Mouse (Mus musculus): Measurements from ENCODE around the gene Gse1. TPM values are rescaled to one million over a fixed set of nuclear protein-coding genes. Genes with fewer than 3 reads are reported as not detected.

Gse1 gene
- polyA plus RNA-seq, 1 experiment from 2014 or later, result 6.7 TPM

DNA sequence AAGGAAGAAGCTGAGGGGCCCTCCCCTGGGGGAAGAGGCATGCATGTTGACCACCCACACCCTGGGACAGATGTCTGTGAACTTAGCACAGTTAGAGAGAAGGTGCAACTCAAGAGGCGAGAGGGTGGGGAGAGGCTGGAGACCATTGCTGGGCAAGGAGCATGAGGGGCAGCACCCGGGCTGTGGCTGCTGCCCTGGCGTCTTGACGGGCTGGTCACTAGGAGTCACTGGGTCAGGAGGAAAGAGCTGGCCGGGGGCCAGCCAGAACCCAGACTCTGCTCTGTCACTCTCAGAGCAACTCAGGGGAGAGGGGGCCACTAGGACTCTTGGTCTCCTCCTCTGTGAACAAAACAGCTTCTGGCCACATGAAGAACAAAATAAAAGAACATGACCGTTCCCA lies 38.8 kb upstream of the Gse1 start:
- no peaks in the 10 kb centered on the region; the same call in 1 of the 2 replicates for H3K9me3 ChIP-seq (ENCODE audit: low read length)
- WGBS, result 65% methylated on average over 6 of the region's 6 CpGs
- peaks cover 56% of the 10 kb centered on the region for H3K4me1 ChIP-seq (ENCODE audit: insufficient read depth, low read length)
- no peak overlapping the region for H3K27ac ChIP-seq (ENCODE audit: low read length)
- no peaks in the 10 kb centered on the region for H3K36me3 ChIP-seq (ENCODE audit: insufficient read depth, low read length)
- H3K27me3 ChIP-seq (ENCODE audit: insufficient read depth, low read length), result no peaks in the 10 kb centered on the region
- ATAC-seq (ENCODE audit: low FRiP score, low TSS enrichment), result no peak
- H3K9ac ChIP-seq (replicated peaks; ENCODE audit: low read length), result no peak overlapping the region; the same call in 1 of the 2 replicates
- H3K4me2 ChIP-seq (replicated peaks; ENCODE audit: low read depth, low read length), result no peak overlapping the region
- H3K4me3 ChIP-seq (ENCODE audit: low read length), result no peak overlapping the region

DNA sequence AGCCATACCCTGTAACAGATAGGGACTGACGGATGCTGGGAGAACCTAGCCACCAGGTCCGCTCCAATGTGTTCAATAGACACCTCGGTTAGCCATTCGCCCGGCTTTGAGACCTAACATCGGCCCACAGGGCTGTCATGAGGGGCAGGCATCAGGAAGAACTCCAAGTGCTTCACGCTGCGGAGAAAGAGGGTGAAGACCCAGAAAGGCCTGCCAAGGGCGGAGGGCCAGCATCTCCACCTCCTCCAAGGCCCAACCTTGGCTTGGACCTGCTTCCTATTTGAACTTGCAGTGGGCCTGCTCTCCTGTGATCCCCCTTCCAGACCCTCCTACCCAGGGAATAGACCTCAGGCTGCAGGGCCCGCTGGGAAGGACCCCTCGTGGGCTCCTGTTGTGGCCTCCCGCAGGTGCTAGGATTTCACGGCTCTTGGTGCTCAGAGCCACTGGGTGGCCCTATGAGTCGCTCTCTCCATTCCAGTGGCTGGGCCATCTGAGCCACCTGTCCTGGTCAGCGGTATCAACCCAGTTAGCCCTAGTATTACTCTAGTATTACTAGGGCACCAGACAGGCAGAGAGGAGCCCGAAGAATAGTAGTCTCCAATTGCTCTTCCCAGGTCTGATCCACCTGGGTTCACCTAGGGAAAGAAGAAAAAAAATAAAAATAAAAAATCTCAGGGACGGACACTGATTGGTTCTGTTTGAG lies 38.0 kb upstream of the Gse1 start:
- WGBS, result 80% methylated on average over 17 of the region's 17 CpGs
- H3K9me3 ChIP-seq (ENCODE audit: low read length), result no peaks in the 10 kb centered on the region; the same call in 1 of the 2 replicates
- H3K4me3 ChIP-seq (ENCODE audit: low read length), result no peak overlapping the region
- H3K27ac ChIP-seq (ENCODE audit: low read length), result peak overlapping the region; percentile 23; the same call in 1 of the 2 replicates
- no peak overlapping the region for H3K4me2 ChIP-seq (replicated peaks; ENCODE audit: low read depth, low read length)
- no peak for ATAC-seq (ENCODE audit: low FRiP score, low TSS enrichment)
- no peaks in the 10 kb centered on the region for H3K27me3 ChIP-seq (ENCODE audit: insufficient read depth, low read length)
- peaks cover 48% of the 10 kb centered on the region for H3K4me1 ChIP-seq (ENCODE audit: insufficient read depth, low read length)
- H3K36me3 ChIP-seq (ENCODE audit: insufficient read depth, low read length), result no peaks in the 10 kb centered on the region
- no peak overlapping the region for H3K9ac ChIP-seq (replicated peaks; ENCODE audit: low read length)

DNA sequence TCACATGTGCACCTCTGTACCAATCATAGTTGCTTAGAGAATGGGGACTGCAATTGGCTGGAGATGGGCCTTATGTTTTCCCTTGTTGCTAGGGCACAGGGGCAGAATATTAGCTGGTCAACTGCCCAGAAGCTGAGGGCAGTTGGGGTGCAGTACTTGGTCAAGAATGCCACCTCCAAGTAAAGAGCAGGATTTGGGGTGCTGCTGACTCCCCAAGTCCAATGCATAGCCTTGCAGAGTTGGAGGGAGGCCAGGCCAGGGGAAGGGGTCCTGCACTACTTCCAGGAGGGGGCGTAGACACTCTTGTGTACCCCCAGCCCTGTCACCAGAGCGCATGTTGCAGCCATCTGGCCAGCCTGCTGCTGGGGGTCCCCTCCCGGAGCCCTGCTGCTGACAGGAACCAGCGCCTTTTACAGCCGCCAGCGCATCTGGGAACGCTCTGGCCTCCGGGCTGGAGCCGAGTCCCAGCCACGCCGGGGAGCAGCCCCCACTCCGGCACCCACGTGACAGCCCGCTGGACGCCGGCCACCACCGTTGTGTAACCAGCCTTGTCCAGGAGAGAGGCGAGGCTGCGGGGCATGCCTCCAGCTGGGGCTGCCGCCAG lies 37.3 kb upstream of the Gse1 start:
- peak; percentile 94 for ATAC-seq (ENCODE audit: low FRiP score, low TSS enrichment)
- H3K4me3 ChIP-seq (ENCODE audit: low read length), result peak overlapping the region; percentile 27
- peak overlapping the region; percentile 52 for H3K9ac ChIP-seq (replicated peaks; ENCODE audit: low read length)
- H3K4me2 ChIP-seq (replicated peaks; ENCODE audit: low read depth, low read length), result peak overlapping the region; percentile 50
- H3K4me1 ChIP-seq (ENCODE audit: insufficient read depth, low read length), result peaks cover 41% of the 10 kb centered on the region
- H3K36me3 ChIP-seq (ENCODE audit: insufficient read depth, low read length), result no peaks in the 10 kb centered on the region
- no peaks in the 10 kb centered on the region for H3K27me3 ChIP-seq (ENCODE audit: insufficient read depth, low read length)
- WGBS, result 20% methylated on average over 20 of the region's 20 CpGs
- H3K27ac ChIP-seq (ENCODE audit: low read length), result peak overlapping the region; percentile 81
- no peaks in the 10 kb centered on the region; the same call in 1 of the 2 replicates for H3K9me3 ChIP-seq (ENCODE audit: low read length)

DNA sequence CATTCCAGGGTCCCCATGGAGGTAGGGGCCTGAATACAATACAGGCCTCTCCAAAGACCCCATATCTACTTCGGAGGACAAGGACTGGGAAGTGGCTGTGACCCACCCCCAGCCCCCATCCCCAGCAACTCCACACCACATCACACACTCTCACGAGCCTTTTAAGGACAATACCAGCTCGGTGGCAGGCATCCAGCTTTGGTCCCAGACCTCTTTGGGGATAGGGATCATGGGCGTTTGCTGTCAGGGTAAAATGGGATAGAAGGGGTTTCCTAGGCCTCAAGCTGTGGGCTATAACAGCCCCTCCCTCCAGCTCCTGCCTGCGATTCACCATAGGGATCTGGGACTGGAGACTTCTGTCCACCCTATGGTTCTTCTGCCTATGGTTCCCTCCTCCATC lies 36.6 kb upstream of the Gse1 start:
- Histone ChIP-seq H3K36me3 (ENCODE audit: insufficient read depth, low read length) (no peaks in the 10 kb centered on the region), H3K27me3 (ENCODE audit: insufficient read depth, low read length) (no peaks in the 10 kb centered on the region), H3K9ac (replicated peaks; ENCODE audit: low read length) (no peak overlapping the region), H3K4me1 (ENCODE audit: insufficient read depth, low read length) (peaks cover 35% of the 10 kb centered on the region), H3K4me2 (replicated peaks; ENCODE audit: low read depth, low read length) (no peak overlapping the region), H3K9me3 (ENCODE audit: low read length) (no peaks in the 10 kb centered on the region; the same call in 1 of the 2 replicates), H3K4me3 (ENCODE audit: low read length) (no peak overlapping the region), H3K27ac (ENCODE audit: low read length) (peak overlapping the region; percentile 81)
- WGBS, result 73% methylated on average over 5 of the region's 5 CpGs
- no peak for ATAC-seq (ENCODE audit: low FRiP score, low TSS enrichment)

DNA sequence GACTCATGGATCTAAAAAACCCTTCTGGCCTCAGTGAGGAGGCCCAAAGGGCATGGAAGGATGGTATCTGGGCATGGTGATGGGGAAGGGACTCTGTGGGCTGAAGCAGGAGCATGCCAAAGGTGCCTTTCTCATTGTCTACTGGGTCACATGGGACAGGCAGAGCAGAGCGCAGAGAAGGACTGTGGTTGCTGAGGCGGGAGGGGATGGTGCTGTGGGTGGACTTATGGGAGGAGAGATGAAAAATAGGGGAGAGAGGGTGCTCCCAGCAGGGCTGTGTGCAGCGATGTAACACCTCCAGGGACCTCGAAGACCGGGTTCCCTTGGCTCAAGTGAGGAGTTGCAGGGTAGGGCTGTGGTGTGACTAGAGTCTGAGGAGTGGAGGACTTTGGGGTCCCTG lies 36.1 kb upstream of the Gse1 start:
- H3K27ac ChIP-seq (ENCODE audit: low read length), result no peak overlapping the region; the same call in 1 of the 2 replicates
- peaks cover 32% of the 10 kb centered on the region for H3K4me1 ChIP-seq (ENCODE audit: insufficient read depth, low read length)
- no peak overlapping the region for H3K4me2 ChIP-seq (replicated peaks; ENCODE audit: low read depth, low read length)
- H3K36me3 ChIP-seq (ENCODE audit: insufficient read depth, low read length), result no peaks in the 10 kb centered on the region
- WGBS, result 97% methylated on average over 5 of the region's 5 CpGs
- no peaks in the 10 kb centered on the region for H3K27me3 ChIP-seq (ENCODE audit: insufficient read depth, low read length)
- ATAC-seq (ENCODE audit: low FRiP score, low TSS enrichment), result no peak
- H3K9ac ChIP-seq (replicated peaks; ENCODE audit: low read length), result no peak overlapping the region
- no peak overlapping the region for H3K4me3 ChIP-seq (ENCODE audit: low read length)
- H3K9me3 ChIP-seq (ENCODE audit: low read length), result no peaks in the 10 kb centered on the region; the same call in 1 of the 2 replicates

DNA sequence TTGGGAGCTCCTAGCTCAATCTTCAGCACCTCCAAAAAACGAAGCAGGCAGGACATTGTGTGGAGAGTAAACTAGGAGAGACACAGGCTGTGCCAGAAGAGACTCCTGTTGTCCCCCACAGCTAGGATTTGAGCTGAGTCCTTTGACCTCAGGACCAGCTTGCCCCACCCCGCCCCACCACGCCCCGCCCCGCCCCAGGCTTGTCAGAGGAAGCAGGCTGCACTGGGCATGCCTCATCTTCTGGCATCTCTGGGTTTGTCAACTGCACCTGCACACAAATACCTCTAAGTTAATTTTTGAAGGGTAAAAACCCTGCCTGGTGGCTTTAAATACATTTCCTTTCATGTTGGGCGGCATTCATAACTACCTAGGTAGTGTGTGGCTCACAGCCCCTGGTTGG lies 26.9 kb upstream of the Gse1 start:
- H3K9me3 ChIP-seq (ENCODE audit: low read length), result peaks cover 8% of the 10 kb centered on the region
- H3K27ac ChIP-seq (ENCODE audit: low read length), result no peak overlapping the region
- ATAC-seq (ENCODE audit: low FRiP score, low TSS enrichment), result no peak
- peaks cover 12% of the 10 kb centered on the region for H3K4me1 ChIP-seq (ENCODE audit: insufficient read depth, low read length)
- no peaks in the 10 kb centered on the region for H3K36me3 ChIP-seq (ENCODE audit: insufficient read depth, low read length)
- no peak overlapping the region for H3K9ac ChIP-seq (replicated peaks; ENCODE audit: low read length)
- WGBS, result 81% methylated on average over 5 of the region's 6 CpGs
- H3K4me3 ChIP-seq (ENCODE audit: low read length), result no peak overlapping the region
- H3K27me3 ChIP-seq (ENCODE audit: insufficient read depth, low read length), result no peaks in the 10 kb centered on the region
- H3K4me2 ChIP-seq (replicated peaks; ENCODE audit: low read depth, low read length), result no peak overlapping the region

DNA sequence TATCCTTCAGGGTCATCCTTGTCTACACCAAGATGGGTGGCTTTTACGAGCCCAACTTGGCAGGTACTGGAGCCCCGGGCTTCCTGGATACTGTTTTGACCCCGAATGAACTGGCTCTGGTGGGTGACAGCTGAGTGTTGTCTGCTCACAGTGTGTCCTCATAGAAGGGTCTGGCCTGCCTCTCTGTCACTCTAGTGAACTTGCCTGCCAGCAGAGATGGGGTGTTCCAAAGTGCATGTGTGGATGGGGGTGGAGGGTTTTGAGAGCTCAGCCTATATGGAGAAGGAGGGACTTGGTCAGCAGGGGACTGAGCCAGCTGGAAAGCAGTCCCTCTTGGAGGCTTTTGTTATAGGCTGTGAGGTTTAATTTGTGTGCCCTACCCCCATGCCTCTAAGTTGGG lies 25.7 kb upstream of the Gse1 start:
- Histone ChIP-seq H3K9me3 (ENCODE audit: low read length) (peaks cover 8% of the 10 kb centered on the region), H3K4me1 (ENCODE audit: insufficient read depth, low read length) (peaks cover 12% of the 10 kb centered on the region), H3K4me2 (replicated peaks; ENCODE audit: low read depth, low read length) (no peak overlapping the region), H3K4me3 (ENCODE audit: low read length) (no peak overlapping the region), H3K27me3 (ENCODE audit: insufficient read depth, low read length) (no peaks in the 10 kb centered on the region), H3K27ac (ENCODE audit: low read length) (no peak overlapping the region), H3K36me3 (ENCODE audit: insufficient read depth, low read length) (no peaks in the 10 kb centered on the region), H3K9ac (replicated peaks; ENCODE audit: low read length) (no peak overlapping the region)
- 0 out of 2 replicates have a peak, but pooled peaks have one; percentile 21 for ATAC-seq (ENCODE audit: low FRiP score, low TSS enrichment)
- 52% methylated on average over 3 of the region's 3 CpGs for WGBS

DNA sequence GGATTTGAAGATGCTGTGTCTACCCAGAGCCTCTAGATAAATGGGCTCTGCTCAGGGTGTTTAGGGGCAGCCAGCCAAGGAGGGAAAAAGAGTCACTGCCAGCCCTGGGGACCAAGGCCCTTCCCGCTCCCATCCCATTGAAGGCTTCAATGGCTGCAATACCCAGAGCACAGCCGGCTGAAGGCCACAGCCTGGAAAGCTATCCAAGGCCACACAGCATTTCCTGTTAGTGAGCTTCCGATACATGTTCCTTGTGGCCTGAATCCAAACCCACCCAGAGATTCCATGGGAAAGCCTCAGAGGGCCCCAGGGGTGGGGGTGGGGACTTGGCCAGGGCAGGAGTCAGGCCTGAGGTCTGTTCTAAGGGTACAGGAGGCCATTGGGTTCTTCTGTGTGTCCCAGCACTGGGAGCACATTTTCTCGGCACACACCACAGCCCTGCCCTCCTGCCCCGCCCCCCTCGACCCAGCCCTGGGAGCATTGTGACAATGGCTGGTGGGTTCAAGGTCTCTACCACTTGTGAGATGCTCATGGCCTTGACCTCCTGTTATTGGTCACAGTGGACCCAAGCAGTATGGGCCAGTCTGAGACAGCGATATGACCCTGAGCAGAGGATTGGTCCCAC lies 23.4 kb upstream of the Gse1 start:
- Histone ChIP-seq H3K4me2 (replicated peaks; ENCODE audit: low read depth, low read length) (no peak overlapping the region), H3K27me3 (ENCODE audit: insufficient read depth, low read length) (no peaks in the 10 kb centered on the region), H3K4me3 (ENCODE audit: low read length) (no peak overlapping the region), H3K36me3 (ENCODE audit: insufficient read depth, low read length) (no peaks in the 10 kb centered on the region), H3K27ac (ENCODE audit: low read length) (peak overlapping the region; percentile 12; the same call in 1 of the 2 replicates), H3K9ac (replicated peaks; ENCODE audit: low read length) (no peak overlapping the region), H3K4me1 (ENCODE audit: insufficient read depth, low read length) (peaks cover 19% of the 10 kb centered on the region), H3K9me3 (ENCODE audit: low read length) (peaks cover 5% of the 10 kb centered on the region)
- peak; percentile 40; the same call in 1 of the 2 replicates for ATAC-seq (ENCODE audit: low FRiP score, low TSS enrichment)
- WGBS, result 65% methylated on average over 7 of the region's 7 CpGs

DNA sequence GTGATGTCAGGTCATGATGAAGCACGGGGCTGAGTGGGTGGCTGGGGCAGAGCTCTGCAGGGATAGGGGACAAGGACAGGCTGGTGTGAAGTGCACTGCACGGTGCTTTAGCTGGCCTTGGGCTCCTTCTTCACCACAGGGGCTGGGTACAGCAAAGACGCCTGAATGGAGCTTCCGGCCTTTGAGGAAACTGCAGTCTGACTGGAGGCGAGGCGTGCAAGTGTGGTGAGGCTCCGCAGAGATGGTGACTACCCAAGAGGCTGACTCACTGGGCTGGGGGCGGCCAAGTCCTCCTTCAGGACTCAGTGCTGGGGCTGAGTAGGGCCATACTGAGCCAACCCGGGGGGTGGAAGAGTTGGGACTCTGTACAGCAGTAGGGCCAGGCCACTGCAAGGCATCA lies 22.3 kb upstream of the Gse1 start:
- Histone ChIP-seq H3K4me3 (ENCODE audit: low read length) (no peak overlapping the region), H3K9me3 (ENCODE audit: low read length) (no peaks in the 10 kb centered on the region), H3K36me3 (ENCODE audit: insufficient read depth, low read length) (no peaks in the 10 kb centered on the region), H3K27me3 (ENCODE audit: insufficient read depth, low read length) (no peaks in the 10 kb centered on the region), H3K27ac (ENCODE audit: low read length) (no peak overlapping the region), H3K9ac (replicated peaks; ENCODE audit: low read length) (no peak overlapping the region), H3K4me2 (replicated peaks; ENCODE audit: low read depth, low read length) (no peak overlapping the region), H3K4me1 (ENCODE audit: insufficient read depth, low read length) (peaks cover 23% of the 10 kb centered on the region)
- ATAC-seq (ENCODE audit: low FRiP score, low TSS enrichment), result no peak
- WGBS, result 77% methylated on average over 9 of the region's 9 CpGs

DNA sequence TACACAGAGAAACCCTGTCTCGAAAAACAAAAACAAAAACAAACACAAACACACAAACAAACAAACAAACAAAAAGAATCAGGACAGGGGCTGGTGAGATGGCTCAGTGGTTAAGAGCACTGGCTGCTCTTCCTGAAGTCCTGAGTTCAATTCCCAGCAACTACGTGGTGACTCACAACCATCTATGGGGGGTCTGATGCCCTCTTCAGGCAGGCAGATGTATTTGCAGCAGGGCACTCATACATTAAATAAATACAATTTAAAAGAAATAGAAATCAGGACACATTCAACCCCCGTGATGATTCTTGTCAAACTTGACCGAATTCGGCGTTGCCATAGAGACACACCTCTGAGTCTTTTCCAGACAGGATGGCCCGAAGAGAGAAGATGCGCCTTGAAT lies 20.9 kb upstream of the Gse1 start:
- no peak overlapping the region for H3K4me3 ChIP-seq (ENCODE audit: low read length)
- ATAC-seq (ENCODE audit: low FRiP score, low TSS enrichment), result no peak
- H3K4me1 ChIP-seq (ENCODE audit: insufficient read depth, low read length), result peaks cover 28% of the 10 kb centered on the region
- no peaks in the 10 kb centered on the region for H3K36me3 ChIP-seq (ENCODE audit: insufficient read depth, low read length)
- H3K9me3 ChIP-seq (ENCODE audit: low read length), result no peaks in the 10 kb centered on the region
- no peak overlapping the region for H3K4me2 ChIP-seq (replicated peaks; ENCODE audit: low read depth, low read length)
- H3K9ac ChIP-seq (replicated peaks; ENCODE audit: low read length), result no peak overlapping the region
- H3K27ac ChIP-seq (ENCODE audit: low read length), result no peak overlapping the region
- WGBS, result 81% methylated on average over 8 of the region's 8 CpGs
- no peaks in the 10 kb centered on the region for H3K27me3 ChIP-seq (ENCODE audit: insufficient read depth, low read length)
